Mouse (Mus musculus): ENCODE results near the gene Ccn6. TPM values are rescaled to one million over a fixed set of nuclear protein-coding genes. Genes with fewer than 3 reads are reported as not detected.

Ccn6 gene
- polyA plus RNA-seq, 1 experiment from 2014 or later = 0.48 TPM

DNA sequence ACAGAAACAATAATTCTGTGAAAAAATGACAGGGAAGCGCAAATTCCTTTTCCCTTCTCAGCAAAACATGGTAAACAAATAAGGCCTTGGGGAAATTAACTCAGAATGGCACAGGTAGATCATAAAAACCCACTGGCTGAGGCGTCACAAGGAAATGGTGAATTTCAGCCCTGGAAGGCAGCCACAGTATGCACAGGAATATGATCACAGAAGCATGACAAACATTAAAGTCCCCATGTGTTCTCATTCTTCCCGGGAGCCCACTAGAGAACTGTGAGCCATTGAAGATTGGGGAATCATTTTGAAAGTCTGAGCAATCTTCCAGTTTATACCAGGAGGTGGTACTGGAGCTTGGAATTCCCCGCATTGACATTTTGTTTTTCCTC lies 54.1 kb downstream of the Ccn6 start:
- Histone ChIP-seq H3K9ac (ENCODE audit: low read length) (no peak overlapping the region), H3K27ac (replicated peaks; ENCODE audit: low read depth, low read length) (no peak overlapping the region), H3K9me3 (ENCODE audit: control insufficient read depth, low read length) (no peaks in the 10 kb centered on the region), H3K27me3 (ENCODE audit: control insufficient read depth, insufficient read depth, low read length) (no peaks in the 10 kb centered on the region), H3K4me2 (ENCODE audit: low read depth, severe bottlenecking) (no peak overlapping the region), H3K4me3 (ENCODE audit: low read depth, low read length) (no peak overlapping the region), H3K4me1 (ENCODE audit: control insufficient read depth, insufficient read depth, low read length) (no peaks in the 10 kb centered on the region), H3K36me3 (ENCODE audit: control insufficient read depth, insufficient read depth, low read length) (no peaks in the 10 kb centered on the region)
- DNase-seq (ENCODE audit: low spot score) (no peak), ATAC-seq (ENCODE audit: insufficient number of reproducible peaks, low FRiP score, low TSS enrichment, low read depth) (no peak)
- WGBS = 69% methylated on average over 4 of the region's 4 CpGs

DNA sequence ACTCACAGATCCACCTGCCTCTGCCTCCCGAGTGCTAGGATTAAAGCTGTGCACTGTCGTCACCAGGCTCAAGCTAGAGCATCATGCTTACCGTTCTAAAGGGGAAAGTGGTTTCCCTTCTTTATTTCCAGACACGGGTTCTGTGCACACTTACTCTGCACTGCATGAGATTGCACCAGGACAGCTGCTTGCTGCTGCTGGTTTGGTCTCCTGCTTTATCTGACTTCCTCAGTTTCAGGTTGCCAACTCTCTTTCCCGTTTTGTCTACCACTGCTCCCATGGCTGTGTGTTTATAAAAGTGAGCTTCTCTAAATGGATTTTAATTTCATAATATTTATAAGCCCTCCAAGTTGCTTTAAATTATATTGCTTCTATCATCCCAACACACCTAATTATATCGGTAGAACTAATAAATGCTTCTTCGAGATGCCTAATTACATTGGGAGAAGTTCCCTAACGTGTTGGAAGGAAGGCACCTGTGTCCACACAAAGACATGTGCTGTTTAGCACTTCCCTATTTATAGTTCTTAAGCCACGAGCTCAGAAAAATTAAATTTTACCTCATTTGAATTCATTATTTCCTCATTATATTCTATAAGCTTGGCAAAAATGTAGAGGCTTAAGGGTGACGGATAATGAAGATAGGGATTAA lies 54.6 kb downstream of the Ccn6 start:
- Histone ChIP-seq H3K27me3 (ENCODE audit: control insufficient read depth, insufficient read depth, low read length) (no peaks in the 10 kb centered on the region), H3K36me3 (ENCODE audit: control insufficient read depth, insufficient read depth, low read length) (no peaks in the 10 kb centered on the region), H3K4me1 (ENCODE audit: control insufficient read depth, insufficient read depth, low read length) (no peaks in the 10 kb centered on the region), H3K9ac (ENCODE audit: low read length) (no peak overlapping the region), H3K4me2 (ENCODE audit: low read depth, severe bottlenecking) (no peak overlapping the region), H3K9me3 (ENCODE audit: control insufficient read depth, low read length) (no peaks in the 10 kb centered on the region), H3K27ac (replicated peaks; ENCODE audit: low read depth, low read length) (no peak overlapping the region), H3K4me3 (ENCODE audit: low read depth, low read length) (no peak overlapping the region)
- DNase-seq (ENCODE audit: low spot score) (no peak), ATAC-seq (ENCODE audit: insufficient number of reproducible peaks, low FRiP score, low TSS enrichment, low read depth) (no peak)
- 76% methylated on average over 10 of the region's 10 CpGs for WGBS

DNA sequence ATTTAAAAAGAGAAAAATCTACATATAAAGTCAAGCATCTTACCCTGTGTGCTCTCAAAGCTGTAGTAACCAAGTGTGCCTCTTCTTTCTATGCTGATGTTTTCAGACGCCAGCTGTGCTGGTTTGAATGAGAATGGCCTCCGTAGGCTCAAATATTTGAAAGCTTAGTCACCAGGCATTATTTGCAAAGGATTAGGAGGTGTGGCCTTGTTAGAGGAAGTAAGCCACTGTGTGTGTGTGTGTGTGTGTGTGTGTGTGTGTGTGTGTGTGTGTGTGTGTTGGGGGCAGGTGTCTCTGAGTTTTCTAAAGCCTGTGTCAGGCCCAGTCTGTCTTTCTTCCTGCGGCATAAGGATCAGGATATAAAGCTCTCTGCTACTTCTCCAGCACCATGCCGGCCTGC lies 56.7 kb downstream of the Ccn6 start:
- no peaks in the 10 kb centered on the region for H3K4me1 ChIP-seq (ENCODE audit: control insufficient read depth, insufficient read depth, low read length)
- H3K36me3 ChIP-seq (ENCODE audit: control insufficient read depth, insufficient read depth, low read length) = no peaks in the 10 kb centered on the region
- H3K9me3 ChIP-seq (ENCODE audit: control insufficient read depth, low read length) = no peaks in the 10 kb centered on the region
- H3K4me3 ChIP-seq (ENCODE audit: low read depth, low read length) = no peak overlapping the region
- H3K27me3 ChIP-seq (ENCODE audit: control insufficient read depth, insufficient read depth, low read length) = no peaks in the 10 kb centered on the region
- no peak for ATAC-seq (ENCODE audit: insufficient number of reproducible peaks, low FRiP score, low TSS enrichment, low read depth)
- H3K9ac ChIP-seq (ENCODE audit: low read length) = no peak overlapping the region
- no peak for DNase-seq (ENCODE audit: low spot score)
- H3K27ac ChIP-seq (replicated peaks; ENCODE audit: low read depth, low read length) = no peak overlapping the region
- no peak overlapping the region for H3K4me2 ChIP-seq (ENCODE audit: low read depth, severe bottlenecking)
- WGBS = 72% methylated on average over 4 of the region's 4 CpGs

DNA sequence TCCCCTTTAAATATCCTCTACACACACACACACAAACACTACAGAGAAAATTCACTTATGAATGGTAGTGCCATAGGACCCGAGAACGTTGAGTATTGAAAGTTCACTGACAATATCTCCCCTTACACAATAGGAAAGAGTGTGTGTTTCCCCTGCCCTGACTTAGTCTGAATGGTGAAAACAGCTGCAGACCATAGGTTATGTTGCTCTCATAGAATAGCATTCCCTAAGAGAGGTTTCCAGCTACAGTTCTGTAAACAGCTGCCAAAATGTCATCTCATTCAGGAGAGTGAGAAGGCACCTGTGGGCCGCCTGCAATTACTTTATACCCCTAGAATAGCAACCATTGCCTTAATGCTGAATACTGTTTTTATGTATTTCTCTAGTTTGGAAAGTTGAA lies 57.2 kb downstream of the Ccn6 start:
- ATAC-seq (ENCODE audit: insufficient number of reproducible peaks, low FRiP score, low TSS enrichment, low read depth) (no peak), DNase-seq (ENCODE audit: low spot score) (no peak)
- Histone ChIP-seq H3K9me3 (ENCODE audit: control insufficient read depth, low read length) (no peaks in the 10 kb centered on the region), H3K27ac (replicated peaks; ENCODE audit: low read depth, low read length) (no peak overlapping the region), H3K4me3 (ENCODE audit: low read depth, low read length) (no peak overlapping the region), H3K27me3 (ENCODE audit: control insufficient read depth, insufficient read depth, low read length) (no peaks in the 10 kb centered on the region), H3K9ac (ENCODE audit: low read length) (no peak overlapping the region), H3K36me3 (ENCODE audit: control insufficient read depth, insufficient read depth, low read length) (no peaks in the 10 kb centered on the region), H3K4me2 (ENCODE audit: low read depth, severe bottlenecking) (no peak overlapping the region), H3K4me1 (ENCODE audit: control insufficient read depth, insufficient read depth, low read length) (no peaks in the 10 kb centered on the region)
- WGBS = 68% methylated on average over 3 of the region's 3 CpGs

DNA sequence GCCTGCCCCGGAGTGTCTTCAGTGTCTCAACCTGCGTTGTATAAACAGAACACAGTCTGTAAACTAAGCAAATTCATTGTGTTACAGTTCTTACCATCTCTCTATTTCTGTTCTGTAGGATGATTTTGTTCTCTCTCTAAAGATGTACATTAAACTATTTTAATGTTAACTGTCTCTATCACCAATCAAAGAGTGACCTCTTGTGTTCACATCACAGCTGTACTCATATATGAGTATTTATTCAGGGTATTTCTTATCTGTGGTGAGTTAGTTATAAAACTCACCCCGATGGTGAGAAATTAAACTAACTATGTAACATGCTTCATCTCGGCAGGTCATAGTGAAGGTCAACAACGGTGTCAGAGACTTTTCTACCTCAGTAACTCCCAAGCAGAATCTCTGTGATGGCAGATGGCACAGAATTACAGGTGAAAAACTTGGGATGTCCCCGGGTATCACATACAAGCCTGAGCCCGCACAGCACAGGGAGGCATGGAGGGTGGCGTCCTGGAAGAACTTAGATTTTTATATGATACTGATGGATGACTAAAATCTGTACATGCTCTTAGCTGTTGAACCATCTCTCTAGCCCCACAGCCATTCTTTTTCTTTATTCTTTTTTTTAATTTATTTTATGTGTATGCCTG lies 58.7 kb downstream of the Ccn6 start:
- ATAC-seq (ENCODE audit: insufficient number of reproducible peaks, low FRiP score, low TSS enrichment, low read depth) (no peak), DNase-seq (ENCODE audit: low spot score) (no peak)
- Histone ChIP-seq H3K9me3 (ENCODE audit: control insufficient read depth, low read length) (no peaks in the 10 kb centered on the region), H3K4me1 (ENCODE audit: control insufficient read depth, insufficient read depth, low read length) (no peaks in the 10 kb centered on the region), H3K4me2 (ENCODE audit: low read depth, severe bottlenecking) (no peak overlapping the region), H3K27ac (replicated peaks; ENCODE audit: low read depth, low read length) (no peak overlapping the region), H3K27me3 (ENCODE audit: control insufficient read depth, insufficient read depth, low read length) (no peaks in the 10 kb centered on the region), H3K9ac (ENCODE audit: low read length) (no peak overlapping the region), H3K4me3 (ENCODE audit: low read depth, low read length) (no peak overlapping the region), H3K36me3 (ENCODE audit: control insufficient read depth, insufficient read depth, low read length) (no peaks in the 10 kb centered on the region)
- WGBS = 90% methylated on average over 8 of the region's 8 CpGs

Other genes starting within 250 kb of the Ccn6 start
- 24.8 and 32.1 TPM in 2 replicates for gene Lama4, start 198.3 kb downstream of the Ccn6 start, polyA plus RNA-seq (2014; fragmentation: Nextera tagmentation; extraction: Ambion mirVana)
- gene Fam229b, start 29.9 kb downstream of the Ccn6 start, polyA plus RNA-seq (2014; fragmentation: Nextera tagmentation; extraction: Ambion mirVana) = 9.8 and 10.6 TPM in 2 replicates
- gene Tube1, start 29.8 kb downstream of the Ccn6 start, polyA plus RNA-seq (2014; fragmentation: Nextera tagmentation; extraction: Ambion mirVana) = 26.7 and 27.0 TPM in 2 replicates
- gene Fyn, start 205.1 kb upstream of the Ccn6 start, polyA plus RNA-seq (2014; fragmentation: Nextera tagmentation; extraction: Ambion mirVana) = 20.6 and 20.8 TPM in 2 replicates

Measured in limb, embryonic 11.5 days (tissue).